17 mouse cellular contexts compared by ENCODE assay signal in the genomic region with DNA sequence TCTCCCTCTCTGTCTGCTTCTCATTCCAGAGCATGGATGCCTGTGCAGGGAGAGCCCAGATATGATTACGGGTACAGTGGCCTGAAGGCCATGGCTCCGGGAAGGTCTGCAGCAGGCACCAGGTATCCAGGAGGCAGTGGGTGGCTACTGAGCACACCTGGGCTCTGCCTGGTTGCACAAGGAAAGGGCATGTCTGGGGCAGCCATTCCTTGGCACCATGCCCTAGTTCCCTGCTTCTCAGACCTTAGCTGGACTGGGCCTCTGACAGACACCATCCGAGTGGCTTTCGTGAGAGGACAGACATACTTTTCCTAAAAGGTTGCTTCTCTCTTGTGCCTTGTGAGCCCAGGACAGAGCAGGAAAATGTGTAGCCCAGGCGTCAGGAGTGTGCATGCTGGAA. TPM values are rescaled to one million over a fixed set of nuclear protein-coding genes. Genes with fewer than 3 reads are reported as not detected.
DNase-seq lines count a peak whose midpoint lies in the region; ATAC-seq lines count a peak whose summit lies in the region.
"Had no signal": no experiment of that assay in that cellular context is flagged by ENCODE, and none has a peak within 500 bp of the region (broad histone marks: within the 10 kb centered on the region; RNA-seq: fewer than 3 reads in every experiment).

No protein-coding gene starts in this region.

- peaks cover 3% of the 10 kb centered on the region for H3K4me1 ChIP-seq in kidney, embryonic 14.5 days (ENCODE audit: control insufficient read depth, insufficient read depth, low read length)
- peaks cover 8% of the 10 kb centered on the region for H3K4me1 ChIP-seq in hindbrain, embryonic 12.5 days

- H3K4me3 ChIP-seq in kidney, embryonic 14.5 days (ENCODE audit: low read length), result no peak overlapping the region
- no peak overlapping the region for H3K4me3 ChIP-seq in hindbrain, embryonic 12.5 days
- H3K4me3 ChIP-seq: forebrain, embryonic 15.5 days; heart, embryonic 12.5 days; neural tube, embryonic 13.5 days had no signal

- no peak overlapping the region for H3K27ac ChIP-seq in kidney, embryonic 14.5 days (ENCODE audit: low read depth, low read length)
- H3K27ac ChIP-seq in hindbrain, embryonic 12.5 days, result no peak overlapping the region
- H3K27ac ChIP-seq: forebrain, embryonic 15.5 days; hindbrain, embryonic 14.5 days; macrophage; neural tube, embryonic 13.5 days had no signal

- no peaks in the 10 kb centered on the region for H3K27me3 ChIP-seq in kidney, embryonic 14.5 days (ENCODE audit: control insufficient read depth, insufficient read depth, low read length)
- no peaks in the 10 kb centered on the region for H3K27me3 ChIP-seq in hindbrain, embryonic 12.5 days
- H3K27me3 ChIP-seq: forebrain, embryonic 15.5 days; heart, embryonic 12.5 days; neural tube, embryonic 13.5 days had no signal

- ATAC-seq in kidney, embryonic 14.5 days (ENCODE audit: low FRiP score, low TSS enrichment), result no peak
- no peak for ATAC-seq in hindbrain, embryonic 12.5 days (ENCODE audit: low FRiP score)
- ATAC-seq: CD4-positive, CD25-positive, alpha-beta regulatory T cell, adult 4 months; forebrain, embryonic 15.5 days had no signal

- H3K36me3 ChIP-seq in kidney, embryonic 14.5 days (ENCODE audit: control insufficient read depth, insufficient read depth, low read length), result no peaks in the 10 kb centered on the region
- no peaks in the 10 kb centered on the region for H3K36me3 ChIP-seq in hindbrain, embryonic 12.5 days
- H3K36me3 ChIP-seq: forebrain, embryonic 15.5 days; heart, embryonic 12.5 days; neural tube, embryonic 13.5 days had no signal

- H3K9ac ChIP-seq in kidney, embryonic 14.5 days (ENCODE audit: low read depth, low read length), result no peak overlapping the region
- H3K9ac ChIP-seq in hindbrain, embryonic 12.5 days, result no peak overlapping the region
- H3K9ac ChIP-seq: forebrain, embryonic 15.5 days; heart, embryonic 12.5 days; hindbrain, embryonic 14.5 days; neural tube, embryonic 13.5 days had no signal

- 84% methylated on average over 5 of the region's 5 CpGs for WGBS in kidney, embryonic 14.5 days
- WGBS in hindbrain, embryonic 12.5 days, result 82% methylated on average over 5 of the region's 5 CpGs

- no peaks in the 10 kb centered on the region; the same call in 1 of the 2 replicates for H3K9me3 ChIP-seq in kidney, embryonic 14.5 days (ENCODE audit: control insufficient read depth, low read length)
- H3K9me3 ChIP-seq in hindbrain, embryonic 12.5 days (replicated peaks), result no peaks in the 10 kb centered on the region
- H3K9me3 ChIP-seq: forebrain, embryonic 15.5 days; heart, embryonic 12.5 days; neural tube, embryonic 13.5 days had no signal

- H3K4me2 ChIP-seq in kidney, embryonic 14.5 days (replicated peaks; ENCODE audit: low read depth, low read length), result no peak overlapping the region
- no peak overlapping the region for H3K4me2 ChIP-seq in hindbrain, embryonic 12.5 days (replicated peaks)
- H3K4me2 ChIP-seq: forebrain, embryonic 15.5 days; heart, embryonic 12.5 days; hindbrain, embryonic 14.5 days; neural tube, embryonic 13.5 days had no signal

- DNase-seq in kidney, adult 11 months, result peak; percentile 82
- peak; percentile 70 for DNase-seq in urinary bladder, postnatal 14 days (ENCODE audit: low spot score)
- no peak for DNase-seq in urinary bladder, postnatal 10 days (ENCODE audit: low spot score)
- peak; percentile 85 for DNase-seq in kidney, postnatal 14 days
- peak; percentile 72 for DNase-seq in lung, postnatal 36 days
- DNase-seq in layer of hippocampus, adult 9-11 months, result no peak
- DNase-seq: cerebellum, adult 11-12 months; gastrocnemius, postnatal 14 days; thymus, adult 2 months had no signal

RNA-seq across cellular contexts. Expression of a gene that starts 3.6 kb away (rescaled TPM):
- polyA plus RNA-seq in kidney, embryonic 14.5 days (2014; fragmentation: Nextera tagmentation; extraction: Ambion mirVana), result 32.2 and 36.4 TPM in 2 replicates
- polyA plus RNA-seq in hindbrain, embryonic 12.5 days (2016; fragmentation: Nextera tagmentation; extraction: Ambion mirVana), result 34.5 and 35.1 TPM in 2 replicates

RNA-seq across cellular contexts. Expression of a gene that starts 4.0 kb away (rescaled TPM):
- polyA plus RNA-seq in kidney, embryonic 14.5 days (2014; fragmentation: Nextera tagmentation; extraction: Ambion mirVana), result 1.6 and 1.7 TPM in 2 replicates
- polyA plus RNA-seq in hindbrain, embryonic 12.5 days (2016; fragmentation: Nextera tagmentation; extraction: Ambion mirVana), result 0.95 and 1.2 TPM in 2 replicates
- polyA plus RNA-seq: CD4-positive, CD25-positive, alpha-beta regulatory T cell, adult 4 months had no signal

RNA-seq across cellular contexts. Expression of a gene that starts 10.3 kb away (rescaled TPM):
- polyA plus RNA-seq in kidney, embryonic 14.5 days (2014; fragmentation: Nextera tagmentation; extraction: Ambion mirVana), result 50.1 and 52.0 TPM in 2 replicates
- polyA plus RNA-seq in hindbrain, embryonic 12.5 days (2016; fragmentation: Nextera tagmentation; extraction: Ambion mirVana), result 62.6 and 72.8 TPM in 2 replicates

RNA-seq across cellular contexts. Expression of a gene that starts 38.9 kb away (rescaled TPM):
- 8.4 and 11.5 TPM in 2 replicates for polyA plus RNA-seq in kidney, embryonic 14.5 days (2014; fragmentation: Nextera tagmentation; extraction: Ambion mirVana)
- polyA plus RNA-seq in hindbrain, embryonic 12.5 days (2016; fragmentation: Nextera tagmentation; extraction: Ambion mirVana), result 44.4 and 47.5 TPM in 2 replicates
- polyA plus RNA-seq: CD4-positive, CD25-positive, alpha-beta regulatory T cell, adult 4 months had no signal

RNA-seq across cellular contexts. Expression of a gene that starts 39.9 kb away (rescaled TPM):
- 36.2 and 50.3 TPM in 2 replicates for polyA plus RNA-seq in kidney, embryonic 14.5 days (2014; fragmentation: Nextera tagmentation; extraction: Ambion mirVana)
- 59.1 and 66.3 TPM in 2 replicates for polyA plus RNA-seq in hindbrain, embryonic 12.5 days (2016; fragmentation: Nextera tagmentation; extraction: Ambion mirVana)

Comparison
In these comparisons a context has a peak if more than half of its experiments do, and no peak if none do; other contexts are left out.
1. DNase-seq: peak in kidney, adult 11 months (single experiment), urinary bladder, postnatal 14 days (single experiment), kidney, postnatal 14 days (single experiment) and lung, postnatal 36 days (single experiment); none in urinary bladder, postnatal 10 days (single experiment) and layer of hippocampus, adult 9-11 months (single experiment).